Mouse (Mus musculus): ENCODE results near the gene Nfix.
A peak's percentile ranks its signal among the peaks of the same experiment; 100 is the strongest.

The Nfix gene

DNA sequence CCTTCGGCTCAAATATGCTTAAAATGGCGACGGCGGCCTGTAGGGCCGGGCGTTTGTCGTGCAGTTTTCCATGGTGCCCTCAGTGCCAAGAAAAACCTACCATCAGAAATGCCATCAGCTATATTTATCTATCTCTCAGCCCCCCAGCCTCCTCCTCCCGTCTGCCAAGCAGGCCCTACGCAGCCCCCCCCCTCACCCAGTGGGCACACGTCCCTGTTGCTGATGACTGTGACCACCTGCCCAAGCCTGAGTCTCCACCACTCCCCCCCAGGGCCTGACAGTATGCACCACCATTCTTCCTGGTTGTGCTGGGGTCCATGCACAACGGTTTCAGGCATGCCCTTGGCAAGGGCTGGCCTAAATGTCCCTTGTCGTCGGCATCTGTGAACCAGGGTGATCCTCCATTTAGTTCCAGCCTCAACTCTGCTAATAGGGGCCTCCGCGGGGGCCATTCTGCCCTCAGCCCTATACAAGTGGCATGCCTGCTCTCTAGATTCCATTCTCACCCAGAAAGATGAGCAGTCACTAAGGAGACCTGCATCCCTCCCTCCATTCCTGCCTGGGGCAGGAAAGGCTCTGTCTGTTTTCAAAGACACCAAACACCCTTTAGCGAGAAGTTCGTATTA, 35.2 kb downstream of the Nfix start:
- DNase-seq: no peak

DNA sequence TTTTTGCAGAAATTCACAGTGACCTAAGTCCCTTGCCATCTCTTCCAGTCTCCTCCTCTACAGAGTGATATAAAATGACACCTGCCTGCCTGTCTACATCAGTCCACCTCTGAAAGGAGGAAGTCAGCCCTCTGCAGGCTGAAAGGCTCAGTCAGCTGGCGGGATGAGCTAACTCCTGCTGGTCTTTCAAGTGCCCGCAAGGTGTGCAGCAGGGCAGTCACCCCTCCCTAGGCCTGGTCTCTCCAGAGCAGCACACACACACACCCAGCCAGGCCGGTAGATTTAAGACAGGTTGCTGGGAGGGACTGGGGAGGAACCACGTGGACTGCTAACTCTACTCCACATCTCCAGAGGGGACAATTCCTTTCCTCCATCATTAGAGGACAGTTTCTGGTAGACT, 36.0 kb downstream of the Nfix start:
- no peak for DNase-seq

DNA sequence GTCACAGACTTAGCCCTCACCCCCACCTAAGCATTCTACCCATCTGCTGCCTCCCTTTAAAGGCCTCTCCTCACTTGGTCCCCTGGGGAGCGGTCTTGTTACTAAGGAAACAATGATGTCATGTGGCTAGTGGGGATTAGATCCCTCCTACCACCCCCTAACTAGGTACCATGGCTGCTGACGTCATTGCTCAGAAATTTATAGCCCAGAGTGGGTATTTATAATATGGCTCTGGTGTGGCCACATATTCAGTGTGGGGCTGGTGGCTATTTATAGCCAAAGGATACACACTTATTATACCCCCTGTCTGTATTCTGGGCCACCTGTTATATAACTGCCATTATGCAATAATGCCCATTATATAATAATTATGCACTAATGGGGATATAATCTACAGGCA, 39.2 kb downstream of the Nfix start:
- DNase-seq: no peak

DNA sequence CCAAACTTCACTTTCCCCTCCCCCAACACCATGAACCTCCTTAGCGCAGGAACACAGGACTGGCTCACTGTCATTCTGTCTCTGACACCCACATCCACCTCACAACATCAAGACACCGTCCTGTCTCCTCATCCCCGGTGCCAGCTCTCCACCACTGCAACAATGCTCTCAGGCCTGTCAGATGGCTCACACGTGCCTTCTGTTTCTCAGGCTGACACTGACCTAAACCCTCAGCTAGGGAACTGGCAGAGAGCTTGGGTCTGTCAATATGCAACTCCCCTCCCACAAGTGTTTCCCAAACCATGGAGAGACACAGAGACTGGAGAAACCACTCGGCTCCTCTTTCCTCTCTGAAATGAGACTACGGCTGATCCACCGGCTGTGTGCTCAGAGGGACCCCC, 39.7 kb downstream of the Nfix start:
- DNase-seq: no peak

DNA sequence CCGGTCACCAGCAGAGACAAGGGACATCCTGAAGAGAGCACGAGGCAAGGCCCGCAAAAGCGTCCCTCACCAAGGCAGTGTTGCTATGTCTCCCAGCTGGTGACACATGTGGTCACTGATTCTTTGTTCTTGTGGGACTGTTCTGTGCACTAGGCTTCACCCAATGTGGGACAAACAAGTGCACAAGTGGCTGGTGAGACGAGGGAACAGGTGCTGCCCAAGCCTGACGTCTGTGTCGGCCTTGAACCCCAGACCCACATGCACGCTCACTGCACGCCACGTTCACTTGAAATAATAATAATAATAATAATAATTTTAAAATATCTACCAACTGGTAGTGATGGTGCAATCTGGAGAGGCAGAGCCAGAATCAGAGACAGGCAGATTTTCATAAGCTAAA, 40.4 kb downstream of the Nfix start:
- no peak for DNase-seq

DNA sequence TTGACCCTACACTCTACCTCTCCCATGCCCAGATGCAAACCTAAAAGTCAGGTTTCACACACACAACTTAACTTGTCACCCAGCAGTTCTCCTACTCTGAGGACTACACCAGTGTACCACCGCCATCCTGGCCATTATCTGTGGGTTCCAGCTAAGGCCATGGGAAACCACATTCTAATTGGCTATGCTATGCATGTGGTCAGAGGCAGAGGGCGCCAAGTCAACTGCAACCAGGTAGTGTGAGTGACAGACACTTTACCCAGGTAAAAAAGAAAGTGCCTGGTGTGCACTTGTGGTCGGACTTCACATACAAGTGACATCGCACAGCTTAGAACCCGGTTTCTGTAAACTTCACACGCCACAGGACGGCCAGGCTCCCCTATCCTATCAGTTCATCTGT, 41.0 kb downstream of the Nfix start:
- peak in 1 of 2 experiments; percentile 60 for DNase-seq

DNA sequence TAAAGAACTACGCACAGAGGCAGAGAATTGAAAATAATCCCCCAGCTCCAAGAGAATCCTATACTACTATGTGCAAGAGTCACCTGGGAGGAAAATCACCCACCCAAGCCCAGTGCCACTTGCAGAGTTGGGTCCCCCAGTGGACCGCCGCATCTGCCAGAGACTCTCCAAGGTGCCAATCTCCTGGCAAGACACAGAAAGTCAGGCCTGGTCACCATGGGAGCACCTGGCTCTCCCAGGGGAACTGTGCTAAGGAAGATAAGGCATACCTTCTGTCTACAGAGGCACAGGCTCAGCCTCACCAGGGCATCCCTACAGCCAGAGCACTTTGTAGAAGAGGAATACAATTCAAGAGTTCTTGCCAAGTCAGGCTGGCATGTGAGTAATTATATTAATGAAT, 41.8 kb downstream of the Nfix start:
- no peak for DNase-seq

DNA sequence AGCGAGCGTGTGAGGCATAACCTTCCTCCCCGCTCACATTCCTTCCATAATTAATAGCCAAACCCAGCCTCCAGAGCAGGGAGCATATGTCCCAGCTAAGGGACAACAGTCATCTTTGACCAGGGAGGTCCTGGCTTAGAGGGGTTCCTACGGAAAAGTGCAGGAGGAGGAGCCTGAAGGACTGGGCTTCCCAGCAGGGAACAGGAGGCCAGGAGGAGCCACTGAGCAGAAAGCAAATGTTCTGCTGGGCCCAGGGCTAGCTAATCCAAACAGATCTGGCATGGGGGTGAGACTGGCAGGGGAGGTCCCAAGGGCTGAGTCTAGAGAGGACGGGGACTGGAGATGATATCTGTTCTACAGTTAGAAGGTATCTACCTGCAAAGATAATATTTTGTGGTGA, 42.6 kb downstream of the Nfix start:
- DNase-seq: no peak

DNA sequence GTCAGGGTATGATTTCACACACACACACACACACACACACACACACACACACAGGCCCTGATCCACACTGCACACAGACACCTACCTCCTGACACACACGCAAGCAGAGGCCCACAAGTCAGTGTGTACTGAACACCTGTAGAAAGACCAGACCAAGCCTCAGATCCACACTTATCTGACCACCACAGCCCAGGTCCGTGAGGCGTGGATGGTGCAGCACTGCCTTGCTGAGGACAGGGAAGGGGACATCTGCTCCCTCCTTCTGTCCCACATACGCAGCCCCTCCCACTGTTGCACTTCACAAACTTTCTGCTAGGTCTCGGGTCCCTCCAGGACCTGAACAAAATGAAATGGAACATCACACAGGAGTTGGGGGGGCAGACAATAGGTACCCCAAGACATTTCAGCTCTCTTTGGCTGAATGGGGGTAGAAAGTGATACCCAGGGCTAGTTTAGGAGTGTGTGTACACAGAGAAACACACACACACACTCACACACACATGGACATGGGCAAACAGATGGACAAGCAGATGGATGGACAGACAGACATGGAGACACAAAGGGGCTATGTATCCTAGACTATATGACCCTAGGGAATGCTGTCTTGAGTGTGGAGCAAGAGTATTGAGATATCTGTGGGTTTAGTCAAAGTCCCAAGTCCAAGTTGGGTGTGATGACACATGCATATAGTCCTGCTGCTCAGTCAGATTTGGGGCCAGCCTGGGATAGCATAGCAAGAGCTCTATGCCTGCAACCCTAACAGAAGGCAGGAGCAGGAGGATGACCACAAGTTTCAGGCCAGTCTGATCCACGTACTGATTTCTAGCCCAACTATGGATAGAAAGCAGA, 47.2 kb downstream of the Nfix start:
- no peak for DNase-seq

DNA sequence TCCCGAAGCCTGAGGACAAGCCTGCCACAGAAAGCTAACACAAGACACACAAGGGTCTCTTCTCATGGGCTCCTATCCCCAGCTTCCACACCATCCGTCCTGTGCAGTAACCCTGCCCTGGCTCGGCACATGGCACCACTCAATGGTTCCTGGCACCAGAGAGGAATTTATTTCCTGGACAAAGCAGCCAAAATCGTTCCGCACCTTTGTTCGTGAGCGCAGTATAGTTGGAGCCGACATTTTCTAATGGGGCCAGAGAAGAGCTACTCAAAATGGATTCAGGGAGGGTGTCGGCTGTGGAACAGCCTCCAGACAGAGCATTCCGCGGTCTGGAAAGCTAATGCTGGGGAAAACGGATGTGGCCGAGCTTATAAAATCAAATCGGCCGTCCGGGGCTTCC, 50.6 kb downstream of the Nfix start:
- DNase-seq: no peak

DNA sequence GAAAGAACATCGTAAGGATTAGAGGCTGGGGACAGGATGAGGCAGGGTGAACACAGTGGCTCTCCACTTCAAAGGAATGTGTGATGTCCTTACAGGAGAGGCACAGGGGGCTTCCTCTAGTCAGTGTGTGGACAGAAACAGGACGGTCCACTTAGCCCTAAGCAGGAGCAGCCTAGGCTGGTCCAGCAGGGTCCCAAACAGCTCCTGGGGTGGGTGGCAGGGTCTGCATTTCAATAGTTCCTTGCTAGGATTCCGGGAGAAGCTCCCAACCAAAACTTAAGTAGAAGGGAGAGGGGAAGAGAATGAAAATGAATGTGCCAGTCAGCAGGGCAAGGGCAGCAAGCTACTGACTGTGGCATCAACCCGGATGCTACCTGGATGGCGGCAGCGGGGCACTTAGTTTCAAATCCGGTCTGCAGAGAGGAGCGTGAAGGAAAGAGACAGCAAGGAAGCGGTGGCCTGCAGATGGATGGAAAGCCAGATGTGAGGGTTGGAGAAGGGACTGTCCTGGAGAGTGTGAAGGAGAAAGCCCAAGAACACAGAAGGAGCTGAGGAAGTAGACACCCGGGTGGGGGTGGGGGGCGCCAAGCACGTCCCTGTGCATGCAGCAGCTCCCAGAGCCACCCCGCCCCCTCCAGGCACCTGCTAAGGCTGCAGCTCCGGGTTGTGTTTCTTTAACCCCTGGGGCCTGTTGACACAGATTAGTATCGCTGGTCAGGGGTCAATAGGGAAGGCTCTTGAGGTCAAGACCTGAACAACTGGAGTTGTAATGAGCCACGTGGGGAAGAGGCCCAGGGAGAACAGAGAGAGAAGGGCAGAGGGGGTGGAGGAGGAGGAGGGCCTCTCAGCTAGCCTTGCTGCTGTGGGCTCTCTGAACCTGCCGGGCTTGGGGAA, 54.9 kb downstream of the Nfix start:
- DNase-seq: no peak

DNA sequence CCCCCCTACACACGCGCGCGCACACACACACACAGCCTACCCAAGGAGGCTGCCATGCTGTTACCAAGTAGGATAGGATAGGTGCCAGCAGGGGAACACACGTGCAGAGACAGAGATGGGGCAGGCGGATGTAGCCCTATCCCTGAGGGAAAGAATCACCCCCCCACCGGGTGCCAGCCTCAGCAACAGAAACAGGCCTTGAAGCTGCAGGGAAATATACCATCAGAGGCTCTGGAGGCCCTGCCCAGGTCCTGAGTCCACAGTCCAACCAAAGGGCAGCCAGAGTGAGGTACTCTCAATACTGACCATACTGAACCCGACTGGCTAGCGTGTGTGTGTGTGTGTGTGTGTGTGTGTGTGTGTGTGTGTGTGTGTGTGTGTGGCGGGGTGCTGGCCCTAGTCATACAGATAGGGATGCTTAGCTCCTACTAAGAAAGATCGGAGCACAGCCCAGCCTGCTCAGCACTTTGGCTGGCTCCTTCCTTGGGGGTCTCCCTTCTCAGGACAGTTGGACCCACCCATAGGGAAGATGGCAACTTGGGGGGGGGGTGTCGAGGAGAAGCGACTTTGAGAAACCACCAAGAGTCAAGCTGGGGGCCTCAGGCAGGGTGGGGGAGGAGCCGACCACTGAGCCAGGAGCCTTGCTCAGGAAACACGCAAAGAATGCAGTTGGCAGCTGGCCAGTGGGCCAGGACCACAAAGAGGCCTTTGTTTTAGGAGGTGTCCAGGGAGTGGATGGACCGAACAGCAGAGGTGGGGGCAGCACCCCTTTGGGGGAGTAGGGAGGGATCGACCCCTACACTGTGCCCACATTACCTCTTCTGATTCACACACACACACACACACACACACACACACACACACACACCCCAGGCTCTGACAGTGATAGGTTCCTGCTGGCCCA, 56.4 kb downstream of the Nfix start:
- peak; percentile 62 to 63 for DNase-seq

DNA sequence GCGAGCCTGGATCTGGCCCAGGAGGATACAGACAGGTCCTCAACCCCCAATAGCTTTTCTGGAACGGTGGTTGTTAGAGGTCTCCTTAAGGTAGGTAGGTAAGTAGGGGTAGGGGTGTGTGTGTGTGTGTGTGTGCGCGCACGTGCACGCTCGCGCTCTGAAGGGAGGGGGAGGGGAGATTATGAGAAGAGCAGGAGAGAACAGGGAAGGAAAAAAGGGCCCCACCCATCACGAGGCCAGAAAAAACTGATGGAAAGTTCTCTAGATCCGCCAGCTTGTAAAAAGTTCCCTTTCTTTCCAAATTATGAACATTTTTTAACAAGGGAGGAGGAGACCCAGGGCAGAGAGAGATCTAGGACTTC, 57.1 kb downstream of the Nfix start:
- DNase-seq: no peak

DNA sequence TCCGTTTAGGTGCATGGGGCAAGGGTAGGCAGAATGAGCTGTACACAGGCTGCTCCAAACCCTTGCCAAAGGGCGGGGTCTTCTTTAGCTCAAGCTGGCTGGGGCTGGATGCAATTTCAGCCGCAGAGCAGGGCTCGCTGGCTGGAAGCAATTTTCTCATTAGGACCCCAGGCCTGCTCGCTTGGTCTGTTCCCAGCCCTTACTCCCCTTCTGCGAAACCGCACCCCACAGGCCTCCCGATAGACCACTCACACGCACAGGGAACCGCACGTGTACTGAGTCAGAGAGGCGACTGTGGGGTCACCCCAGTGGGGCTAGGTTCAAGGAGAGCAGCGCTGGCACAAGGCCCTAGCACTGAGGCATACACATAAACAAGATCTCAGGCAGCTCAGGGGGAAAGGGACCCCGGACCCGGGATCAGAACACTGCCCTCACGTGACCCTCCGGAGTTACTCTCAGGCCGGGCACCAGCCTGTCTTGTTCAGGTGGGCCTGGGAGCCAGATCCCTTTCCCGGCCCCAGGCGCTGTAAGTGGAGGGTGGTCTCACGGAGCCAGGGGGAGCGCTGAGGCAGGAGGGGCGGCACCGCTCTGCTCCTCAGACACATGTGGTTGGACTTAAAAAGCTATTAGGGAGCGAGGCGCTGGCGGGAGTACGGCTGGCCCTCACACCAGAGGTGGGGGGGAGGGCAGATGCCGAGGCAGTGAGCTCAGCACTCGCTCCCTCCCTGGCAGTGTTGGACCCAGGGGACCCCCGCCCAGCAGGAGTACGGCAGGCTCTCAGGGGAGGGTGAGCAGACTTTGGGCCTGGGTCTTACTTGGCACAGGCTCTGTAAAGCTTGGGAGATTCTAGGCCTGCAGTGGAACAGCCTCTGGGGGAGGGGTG, 57.7 kb downstream of the Nfix start:
- DNase-seq: no peak

DNA sequence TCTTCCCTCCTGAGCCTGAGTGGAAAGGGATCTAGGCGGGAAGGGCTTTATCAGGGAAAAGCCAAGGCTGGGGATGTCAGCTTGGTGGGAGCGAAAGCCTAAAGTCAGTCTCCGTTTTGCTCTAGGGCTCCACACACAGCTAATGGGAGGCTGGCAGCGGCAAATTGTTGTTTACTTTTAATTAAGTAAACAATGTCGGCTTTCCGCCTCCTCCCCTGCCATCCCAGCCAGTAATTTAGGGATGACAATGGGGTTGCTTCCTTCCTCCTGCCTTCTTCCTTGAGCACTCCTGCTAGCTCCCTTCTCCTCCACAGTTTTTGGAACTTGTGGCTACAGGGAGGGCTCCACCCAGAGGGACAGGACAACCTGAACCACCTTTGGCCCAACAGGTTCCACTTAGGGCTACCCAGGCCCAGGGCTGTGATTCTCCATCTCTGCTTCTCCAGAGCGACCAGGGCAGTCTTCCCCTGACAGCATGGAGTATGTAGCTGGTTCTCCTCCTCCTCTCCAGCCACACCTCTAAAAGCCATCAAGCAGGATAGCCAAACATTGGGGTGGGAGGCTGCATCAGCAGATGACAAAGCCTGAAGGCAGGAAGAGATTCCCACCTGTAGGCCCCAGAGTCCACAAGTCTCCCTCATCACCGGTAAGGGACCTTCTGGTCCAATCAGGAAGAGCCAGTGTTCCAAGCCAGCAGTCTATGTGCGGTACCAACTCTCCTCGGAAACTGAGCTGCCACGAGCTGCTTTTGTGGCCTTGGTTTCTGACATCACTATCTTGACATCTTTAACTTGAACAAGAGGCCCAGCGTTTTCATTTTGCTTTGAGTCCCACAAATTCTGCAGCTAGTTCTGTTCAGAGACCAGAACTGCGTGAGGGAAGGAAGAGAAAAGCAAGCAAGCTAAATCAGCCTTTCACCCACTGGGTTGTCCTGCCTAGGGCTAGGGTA, 59.0 kb downstream of the Nfix start:
- DNase-seq: no peak

DNA sequence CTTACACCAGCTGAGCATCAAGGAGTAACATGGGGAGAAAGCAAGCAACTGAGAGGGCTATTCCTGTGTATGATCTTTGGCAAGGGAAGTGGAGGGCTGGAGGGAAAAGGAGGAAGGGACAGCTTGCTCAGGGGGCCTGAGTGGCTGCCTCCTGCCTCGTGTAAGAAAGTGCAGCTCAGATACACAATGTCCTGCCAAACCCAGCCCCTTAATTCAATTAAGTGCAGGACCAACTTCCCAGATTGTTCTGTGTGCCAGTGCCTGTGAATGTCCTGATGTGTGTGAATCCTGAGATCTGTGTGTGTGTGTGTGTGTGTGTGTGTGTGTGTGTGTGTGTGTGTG, 60.8 kb downstream of the Nfix start:
- DNase-seq: no peak

DNA sequence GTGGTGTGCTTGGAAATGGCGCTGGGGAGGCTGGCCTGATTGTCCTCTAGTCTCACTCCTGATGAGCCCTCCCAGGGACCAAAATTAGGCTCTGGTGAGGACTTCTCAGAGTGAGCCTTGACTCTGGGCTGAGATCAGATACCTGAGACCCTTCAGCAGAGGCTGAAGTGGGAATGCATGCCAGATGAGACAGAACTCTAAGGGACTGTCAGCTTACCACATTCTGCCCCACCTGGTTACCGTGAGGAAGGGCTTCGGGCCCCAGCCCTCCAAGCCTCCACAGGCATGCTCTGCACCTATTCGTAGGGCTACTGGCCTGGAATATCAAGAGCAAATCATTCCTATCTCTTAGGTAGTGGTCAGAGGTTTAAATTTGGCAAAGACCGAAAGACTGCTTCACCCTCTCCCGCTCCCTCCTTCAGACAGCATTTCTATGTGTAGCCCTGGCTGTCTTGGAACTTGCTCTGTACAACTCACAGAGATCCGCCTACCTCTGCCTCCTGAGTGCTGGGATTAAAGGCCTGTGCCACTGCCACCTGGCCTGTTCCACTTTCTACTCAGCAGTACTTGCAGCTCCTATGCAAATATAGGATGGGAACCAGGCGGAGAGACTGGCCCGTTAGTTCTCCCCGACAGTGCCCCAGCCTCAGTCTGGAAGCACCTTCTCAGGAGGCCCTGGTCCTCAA, 61.3 kb downstream of the Nfix start:
- no peak for DNase-seq

DNA sequence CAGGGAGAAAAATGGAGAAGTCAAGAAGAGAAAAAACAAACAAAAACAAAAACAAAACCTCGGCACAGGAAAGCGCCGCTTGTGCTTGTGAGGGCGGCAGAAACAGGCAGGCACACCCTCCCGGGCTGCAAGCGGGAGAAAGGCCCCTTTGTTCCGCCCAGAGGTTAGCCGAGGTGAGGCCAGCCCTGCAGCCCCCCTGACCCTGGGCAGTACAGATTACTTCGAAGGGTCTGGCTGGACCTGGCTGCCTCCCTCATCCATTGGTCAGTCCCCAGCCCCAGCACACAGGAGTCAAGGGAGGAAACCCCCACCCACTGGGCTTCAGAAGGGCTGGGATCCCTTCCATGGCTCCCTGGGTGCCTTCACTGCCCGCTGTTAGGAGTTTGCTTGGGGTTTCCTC, 61.9 kb downstream of the Nfix start:
- DNase-seq: no peak

DNA sequence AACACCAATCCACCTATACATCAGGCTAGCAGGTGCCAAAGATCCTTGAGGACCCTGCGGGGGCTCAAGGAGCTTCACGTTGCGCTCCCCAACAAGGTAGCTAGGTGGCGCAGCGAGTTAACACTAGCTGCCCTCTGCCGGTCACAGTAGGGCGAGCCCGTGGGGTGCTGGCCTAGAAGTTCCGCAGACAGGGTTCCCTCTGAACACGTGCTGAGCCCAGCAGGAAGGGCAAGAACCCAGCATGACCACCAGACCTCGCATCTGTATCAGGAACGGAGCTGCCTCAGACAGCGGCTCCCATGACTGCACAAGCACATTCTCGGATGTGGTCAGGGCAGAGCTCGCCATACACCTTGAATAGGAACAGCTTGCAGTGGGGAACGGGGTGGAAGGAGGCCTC, 62.5 kb downstream of the Nfix start:
- DNase-seq: peak; percentile 74 to 82

DNA sequence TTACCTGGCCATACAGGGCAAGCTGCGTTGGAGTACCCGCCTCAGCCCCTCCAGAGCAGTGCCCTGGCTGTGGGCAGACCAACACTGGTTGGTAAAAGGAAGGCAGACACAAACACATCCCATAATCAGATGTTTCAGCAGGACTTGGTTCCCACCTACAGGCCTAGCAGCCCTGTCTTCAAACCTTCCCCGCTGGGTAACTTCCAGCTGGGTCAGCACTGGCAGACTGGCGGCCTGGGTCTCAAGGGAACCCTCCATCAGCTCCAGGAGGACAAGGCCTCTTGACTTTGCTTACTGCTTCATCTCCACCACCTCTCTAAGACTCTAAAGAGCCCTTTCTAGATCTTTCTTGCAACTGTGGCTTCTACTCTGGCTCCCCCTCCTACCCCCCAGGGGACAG, 63.6 kb downstream of the Nfix start:
- no peak for DNase-seq

All from kidney, adult 8-10 months (tissue).